Mouse (Mus musculus) neural tube, embryonic 15.5 days (tissue): ENCODE data around the gene Hmgn1. TPM values are rescaled to one million over a fixed set of nuclear protein-coding genes. Genes with fewer than 3 reads are reported as not detected.
A peak's percentile ranks its signal among the peaks of the same experiment; 100 is the strongest.

Experiments
- ATAC-seq: fragments of 200-750 bp; cut with Nextera tagmentation; 2 replicates; pipeline ENCODE4 v1.8.0; 2017; ENCODE audit warnings: mild to moderate bottlenecking, moderate TSS enrichment, moderate library complexity; ENCODE audit not compliant: low FRiP score
- H3K27ac ChIP-seq: fragments of 300-500 bp; sonication (generic); replicated peaks from 2 replicates; pipeline ENCODE4 v1.5.1; 2015; ENCODE audit warnings: mild to moderate bottlenecking, inconsistent platforms
- H3K27me3 ChIP-seq: fragments of 300-500 bp; sonication (generic); replicated peaks from 2 replicates; pipeline ENCODE4 v1.6.1; 2015; ENCODE audit warnings: inconsistent platforms
- H3K36me3 ChIP-seq: fragments of 300-500 bp; sonication (generic); 2 replicates; pipeline ENCODE4 v1.6.1; 2015; ENCODE audit warnings: inconsistent platforms
- H3K4me1 ChIP-seq: fragments of 300-500 bp; sonication (generic); 2 replicates; pipeline ENCODE4 v1.6.1; 2015; ENCODE audit warnings: inconsistent platforms
- H3K4me2 ChIP-seq: fragments of 300-500 bp; sonication (generic); 2 replicates; pipeline ENCODE4 v1.6.1; 2015; ENCODE audit warnings: inconsistent platforms, mild to moderate bottlenecking, moderate library complexity
- H3K4me3 ChIP-seq: fragments of 300-500 bp; sonication (generic); replicated peaks from 2 replicates; pipeline ENCODE4 v1.5.1; 2015; ENCODE audit warnings: mild to moderate bottlenecking, inconsistent platforms
- H3K9ac ChIP-seq: fragments of 300-500 bp; sonication (generic); replicated peaks from 2 replicates; pipeline ENCODE4 v1.6.1; 2015; ENCODE audit warnings: mild to moderate bottlenecking, inconsistent platforms
- H3K9me3 ChIP-seq: fragments of 300-500 bp; sonication (generic); replicated peaks from 2 replicates; pipeline ENCODE4 v1.6.1; 2016; ENCODE audit warnings: inconsistent platforms
- WGBS: fragments of 180-500 bp; shearing (Covaris S2); methylation state at CpG from one replicate; pipeline ENCODE4 v1.1.7; 2015; ENCODE audit warnings: mixed read lengths; 5-methylcytosine and 5-hydroxymethylcytosine counted together
- polyA plus RNA-seq: library from polyadenylated mRNA; unstranded; fragments of >200 nt; fragmentation: Nextera tagmentation; extraction: Ambion mirVana; gene quantifications from 2 replicates; pipeline ENCODE4 v1.2.1, GENCODE M21; 2015

Hmgn1 gene
- polyA plus RNA-seq: 273 and 319 TPM in 2 replicates

GRCm38 (mm10) chr16:96127657-96128344 is at the start of gene Hmgn1:
TSS of gene Hmgn1 (minus strand) at chr16:96127729.
- Histone ChIP-seq H3K36me3 (peaks cover 29% of the 10 kb centered on the region), H3K4me1 (peaks cover 35% of the 10 kb centered on the region), H3K4me3 (peak within 1 kb of the TSS; percentile 80), H3K27me3 (no peaks in the 10 kb centered on the region), H3K9me3 (no peaks in the 10 kb centered on the region), H3K27ac (peak within 1 kb of the TSS; percentile 100), H3K9ac (peak within 1 kb of the TSS; percentile 91), H3K4me2 (peak within 1 kb of the TSS; percentile 77)
- WGBS: under 1% methylated on average over 55 of the region's 72 CpGs
- ATAC-seq: peak; percentile 98

- ATAC-seq: no peak
- 49% methylated on average over 2 of the region's 2 CpGs for WGBS
- no peak overlapping the region for H3K4me2 ChIP-seq
- H3K27me3 ChIP-seq: no peaks in the 10 kb centered on the region
- no peak overlapping the region for H3K9ac ChIP-seq
- no peak overlapping the region for H3K27ac ChIP-seq
- no peaks in the 10 kb centered on the region for H3K36me3 ChIP-seq
- no peaks in the 10 kb centered on the region for H3K4me1 ChIP-seq
- no peaks in the 10 kb centered on the region for H3K9me3 ChIP-seq
- H3K4me3 ChIP-seq: no peak overlapping the region
Observed at GRCm38 (mm10) chr16:96175399-96175798, 47.9 kb upstream of the Hmgn1 start.

GRCm38 (mm10) chr16:96173648-96174047 is 46.1 kb upstream of the Hmgn1 start:
- Histone ChIP-seq H3K36me3 (no peaks in the 10 kb centered on the region), H3K4me2 (no peak overlapping the region), H3K4me1 (no peaks in the 10 kb centered on the region), H3K9me3 (no peaks in the 10 kb centered on the region), H3K27ac (no peak overlapping the region), H3K9ac (no peak overlapping the region), H3K4me3 (no peak overlapping the region), H3K27me3 (no peaks in the 10 kb centered on the region)
- 70% methylated on average over 8 of the region's 8 CpGs for WGBS
- ATAC-seq: no peak

- Histone ChIP-seq H3K9me3 (no peaks in the 10 kb centered on the region), H3K4me2 (no peak overlapping the region), H3K36me3 (no peaks in the 10 kb centered on the region), H3K9ac (no peak overlapping the region), H3K27me3 (no peaks in the 10 kb centered on the region), H3K27ac (no peak overlapping the region), H3K4me1 (no peaks in the 10 kb centered on the region), H3K4me3 (no peak overlapping the region)
- ATAC-seq: no peak
- 78% methylated on average over 4 of the region's 4 CpGs for WGBS
Observed at GRCm38 (mm10) chr16:96168837-96169236, 41.3 kb upstream of the Hmgn1 start.

GRCm38 (mm10) chr16:96165723-96166264 is 38.3 kb upstream of the Hmgn1 start:
- Histone ChIP-seq H3K36me3 (no peaks in the 10 kb centered on the region), H3K9me3 (no peaks in the 10 kb centered on the region), H3K27ac (no peak overlapping the region), H3K9ac (no peak overlapping the region), H3K4me1 (no peaks in the 10 kb centered on the region), H3K27me3 (no peaks in the 10 kb centered on the region), H3K4me2 (no peak overlapping the region), H3K4me3 (no peak overlapping the region)
- no peak for ATAC-seq
- 77% methylated on average over 4 of the region's 4 CpGs for WGBS

- Histone ChIP-seq H3K4me2 (no peak overlapping the region), H3K4me3 (no peak overlapping the region), H3K9ac (no peak overlapping the region), H3K9me3 (no peaks in the 10 kb centered on the region), H3K27ac (no peak overlapping the region), H3K27me3 (no peaks in the 10 kb centered on the region), H3K4me1 (peaks cover 35% of the 10 kb centered on the region), H3K36me3 (no peaks in the 10 kb centered on the region)
- 95% methylated on average over 4 of the region's 4 CpGs for WGBS
- no peak for ATAC-seq
Observed at GRCm38 (mm10) chr16:96161336-96161735, 33.8 kb upstream of the Hmgn1 start.

- Histone ChIP-seq H3K27ac (no peak overlapping the region), H3K9ac (no peak overlapping the region), H3K27me3 (no peaks in the 10 kb centered on the region), H3K36me3 (no peaks in the 10 kb centered on the region), H3K4me3 (no peak overlapping the region), H3K4me2 (no peak overlapping the region), H3K9me3 (no peaks in the 10 kb centered on the region), H3K4me1 (peaks cover 35% of the 10 kb centered on the region)
- no peak for ATAC-seq
- 82% methylated on average over 1 of the region's 1 CpGs for WGBS
Observed at GRCm38 (mm10) chr16:96160927-96161326, 33.4 kb upstream of the Hmgn1 start.

- peak overlapping the region; percentile 50 for H3K4me3 ChIP-seq
- H3K36me3 ChIP-seq: peaks cover 4% of the 10 kb centered on the region; the same call in 1 of the 2 replicates
- peaks cover 35% of the 10 kb centered on the region for H3K4me1 ChIP-seq
- peak overlapping the region; percentile 92 for H3K4me2 ChIP-seq
- H3K9ac ChIP-seq: peak overlapping the region; percentile 76
- H3K9me3 ChIP-seq: no peaks in the 10 kb centered on the region
- no peaks in the 10 kb centered on the region for H3K27me3 ChIP-seq
- peak overlapping the region; percentile 79 for H3K27ac ChIP-seq
- WGBS: 78% methylated on average over 20 of the region's 20 CpGs
- 0 out of 2 replicates have a peak, but pooled peaks have one; percentile 1 for ATAC-seq
Observed at GRCm38 (mm10) chr16:96159794-96160346, 32.3 kb upstream of the Hmgn1 start.

GRCm38 (mm10) chr16:96159091-96159731 is 31.7 kb upstream of the Hmgn1 start:
- Histone ChIP-seq H3K36me3 (peaks cover 11% of the 10 kb centered on the region), H3K9ac (peak overlapping the region; percentile 76), H3K27me3 (no peaks in the 10 kb centered on the region), H3K9me3 (no peaks in the 10 kb centered on the region), H3K4me1 (peaks cover 35% of the 10 kb centered on the region), H3K4me2 (peak overlapping the region; percentile 92), H3K27ac (peak overlapping the region; percentile 79), H3K4me3 (peak overlapping the region; percentile 50)
- WGBS: under 1% methylated on average over 64 of the region's 67 CpGs
- peak; percentile 68 for ATAC-seq

- peak overlapping the region; percentile 79 for H3K27ac ChIP-seq
- H3K4me3 ChIP-seq: peak overlapping the region; percentile 50
- peaks cover 35% of the 10 kb centered on the region for H3K4me1 ChIP-seq
- peak overlapping the region; percentile 76 for H3K9ac ChIP-seq
- 42% methylated on average over 12 of the region's 12 CpGs for WGBS
- no peaks in the 10 kb centered on the region for H3K9me3 ChIP-seq
- peak; percentile 30; the same call in 1 of the 2 replicates for ATAC-seq
- H3K27me3 ChIP-seq: no peaks in the 10 kb centered on the region
- H3K36me3 ChIP-seq: peaks cover 17% of the 10 kb centered on the region
- peak overlapping the region; percentile 92 for H3K4me2 ChIP-seq
Observed at GRCm38 (mm10) chr16:96158511-96159080, 31.1 kb upstream of the Hmgn1 start.

GRCm38 (mm10) chr16:96157171-96157570 is 29.6 kb upstream of the Hmgn1 start:
- 70% methylated on average over 11 of the region's 11 CpGs for whole genome bisulfite sequencing

More at GRCm38 (mm10) chr16:96157171-96157570, 29.6 kb upstream of the Hmgn1 start:
- H3K4me3 ChIP-seq: no peak overlapping the region
- H3K9me3 ChIP-seq: no peaks in the 10 kb centered on the region
- no peak overlapping the region for H3K4me2 ChIP-seq
- ATAC-seq: no peak
- peaks cover 30% of the 10 kb centered on the region for H3K36me3 ChIP-seq
- no peak overlapping the region for H3K27ac ChIP-seq
- peaks cover 35% of the 10 kb centered on the region for H3K4me1 ChIP-seq
- no peak overlapping the region for H3K9ac ChIP-seq
- H3K27me3 ChIP-seq: no peaks in the 10 kb centered on the region
